Mouse (Mus musculus): Measurements from ENCODE around the gene Sacm1l. TPM values are rescaled to one million over a fixed set of nuclear protein-coding genes. Genes with fewer than 3 reads are reported as not detected.

Sacm1l gene
- total RNA-seq, 2 experiments from 2014 or later, result 25.8 to 30.0 TPM

DNA sequence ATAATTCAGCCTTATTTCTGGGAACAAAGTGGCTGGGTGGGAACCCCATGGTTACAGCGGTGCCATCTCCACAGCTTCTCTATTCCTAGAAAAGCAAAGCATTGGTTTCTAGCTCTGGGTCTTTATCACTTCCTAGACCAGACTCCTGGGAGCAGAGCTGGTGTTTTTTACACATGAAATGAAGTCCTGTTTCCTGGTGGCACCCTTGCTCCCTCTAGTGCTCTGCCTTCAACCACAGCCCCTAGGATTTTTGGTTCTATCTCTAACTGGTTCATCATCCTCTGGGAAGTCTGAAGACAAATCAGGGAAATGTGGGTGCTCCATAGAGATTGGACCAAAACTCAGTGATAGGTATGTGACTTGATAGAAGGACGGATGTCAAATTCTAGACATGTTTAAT lies 22.2 kb upstream of the Sacm1l start:
- DNase-seq (ENCODE audit: low spot score in 2 of 2), result no peak

DNA sequence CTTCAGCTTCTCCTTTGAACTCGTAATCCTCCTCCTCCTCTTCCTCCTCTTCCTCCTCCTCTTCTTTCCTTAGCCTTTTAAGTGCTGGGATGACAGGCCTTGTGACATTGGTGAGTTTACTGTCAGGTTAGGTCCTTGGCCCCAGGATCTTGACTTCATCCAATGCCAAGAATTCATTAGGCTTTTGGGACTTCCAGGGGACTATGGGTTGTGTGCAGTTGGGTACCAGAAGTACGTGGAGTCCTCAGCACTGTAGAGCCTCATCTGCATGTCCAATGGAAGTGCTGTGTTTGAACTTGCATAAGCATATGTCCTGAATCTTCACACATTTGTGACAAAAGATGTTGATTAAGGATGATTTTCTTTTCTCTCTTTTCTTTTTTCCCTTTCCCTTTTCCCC lies 20.6 kb upstream of the Sacm1l start:
- DNase-seq (ENCODE audit: low spot score in 2 of 2), result no peak

GRCm38 (mm10) chr9:123509638-123510604 lies 19.6 kb upstream of the Sacm1l start:
- no peak for DNase-seq (ENCODE audit: low spot score in 2 of 2)

- DNase-seq (ENCODE audit: low spot score in 2 of 2), result no peak
Observed at GRCm38 (mm10) chr9:123510926-123511325, 18.6 kb upstream of the Sacm1l start.

GRCm38 (mm10) chr9:123512482-123512881 lies 17.1 kb upstream of the Sacm1l start:
- no peak for DNase-seq (ENCODE audit: low spot score in 2 of 2)

- DNase-seq (ENCODE audit: low spot score in 2 of 2), result no peak
Observed at GRCm38 (mm10) chr9:123515087-123515486, 14.5 kb upstream of the Sacm1l start.

DNA sequence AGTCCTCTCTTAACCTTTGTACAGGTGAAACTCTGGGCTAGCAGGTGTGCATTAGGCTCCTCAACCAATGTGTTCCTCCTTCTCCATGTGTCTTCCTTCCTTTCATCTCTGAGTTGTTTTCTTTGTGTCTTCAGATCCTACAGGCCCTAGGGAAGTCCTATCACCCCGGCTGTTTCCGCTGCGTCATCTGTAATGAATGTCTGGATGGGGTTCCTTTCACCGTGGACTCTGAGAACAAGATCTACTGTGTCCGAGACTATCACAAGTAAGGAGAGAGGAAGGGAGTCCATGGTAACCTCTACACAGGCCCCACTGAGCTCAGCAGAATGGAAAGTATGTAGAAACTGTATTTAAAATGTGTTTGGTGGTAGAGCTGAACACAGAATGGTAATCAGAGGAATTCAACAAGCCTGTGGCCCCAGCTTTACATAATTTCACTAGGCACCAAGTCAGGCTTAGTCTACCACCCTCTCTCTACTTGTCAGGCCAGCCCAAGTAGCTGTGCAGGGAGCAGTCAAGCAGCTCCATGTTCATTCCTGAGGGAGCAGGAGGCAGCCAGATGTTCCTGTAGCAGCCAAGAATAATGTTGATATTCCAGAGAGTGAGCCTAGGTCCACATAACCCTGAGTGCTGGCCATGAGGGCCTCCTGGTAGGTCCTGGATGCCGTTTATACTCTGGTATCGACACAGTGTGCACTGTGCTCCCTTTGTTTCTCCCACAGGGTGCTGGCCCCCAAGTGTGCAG lies 12.7 kb upstream of the Sacm1l start:
- DNase-seq (ENCODE audit: low spot score in 2 of 2), result no peak

DNA sequence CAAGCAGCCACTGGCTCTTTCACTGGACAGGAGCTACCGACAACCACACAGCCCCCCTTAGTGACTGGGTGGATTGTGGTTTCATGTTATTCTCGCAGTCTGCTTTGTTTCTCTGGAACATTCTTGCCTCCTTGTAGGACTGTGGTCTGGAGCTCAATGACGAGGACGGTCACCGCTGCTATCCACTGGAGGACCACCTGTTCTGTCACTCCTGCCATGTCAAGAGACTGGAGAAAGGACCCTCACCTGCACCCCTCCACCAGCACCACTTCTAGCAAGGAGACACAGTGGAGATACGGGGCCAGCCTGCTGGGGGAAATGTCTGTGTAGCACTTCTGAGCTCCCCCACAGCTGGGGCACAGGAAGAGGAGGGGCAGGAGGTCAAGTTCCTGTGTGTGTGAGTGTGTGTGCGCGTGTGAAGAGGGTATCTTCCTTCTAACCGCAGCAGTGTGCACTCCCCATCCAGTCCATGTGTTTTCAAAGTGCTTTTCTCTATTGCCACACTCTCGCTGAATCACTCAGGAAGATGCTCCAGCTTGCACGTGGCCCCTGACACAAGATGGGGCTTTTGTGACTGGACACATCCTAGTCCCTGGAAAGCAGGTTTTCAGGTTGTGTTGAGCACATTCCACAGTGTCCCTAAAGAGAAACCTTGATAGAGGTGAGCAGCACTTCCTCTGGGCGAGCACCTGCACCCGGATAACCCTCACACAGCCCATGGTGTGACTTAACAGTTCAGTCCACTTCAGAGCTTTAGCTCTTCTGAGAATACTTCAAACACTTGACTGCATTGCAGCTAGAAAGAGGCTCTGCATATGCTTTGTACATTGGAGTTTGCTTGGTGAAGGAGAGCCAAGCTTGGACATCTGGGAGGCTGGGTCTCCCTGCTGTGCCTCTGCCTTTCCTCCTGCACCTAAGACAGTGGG lies 10.3 kb upstream of the Sacm1l start:
- no peak for DNase-seq (ENCODE audit: low spot score in 2 of 2)

DNA sequence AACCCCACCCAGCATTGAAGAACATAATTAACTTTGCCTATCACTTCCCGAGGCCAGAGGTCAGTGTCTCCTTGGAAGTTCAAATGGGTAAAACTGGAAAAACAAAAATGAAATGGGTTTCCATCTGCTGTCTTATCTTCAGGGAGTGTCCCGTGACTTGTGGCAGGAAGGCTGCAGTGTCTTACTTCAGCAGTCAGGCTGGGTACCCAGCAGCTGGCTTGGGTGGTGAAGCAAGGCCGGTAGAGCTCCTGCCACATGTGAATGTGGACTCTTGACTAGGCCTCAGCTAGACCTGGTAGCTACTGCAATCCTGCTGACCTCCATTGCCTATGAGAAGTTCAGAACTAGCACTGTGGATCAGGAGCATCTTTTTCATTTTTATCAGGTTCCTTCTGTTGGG lies 8.8 kb upstream of the Sacm1l start:
- no peak for DNase-seq (ENCODE audit: low spot score in 2 of 2)

- peak in 1 of 2 experiments; percentile 50 for DNase-seq (ENCODE audit: low spot score in 2 of 2)
Observed at GRCm38 (mm10) chr9:123523676-123524075, 5.9 kb upstream of the Sacm1l start.

DNA sequence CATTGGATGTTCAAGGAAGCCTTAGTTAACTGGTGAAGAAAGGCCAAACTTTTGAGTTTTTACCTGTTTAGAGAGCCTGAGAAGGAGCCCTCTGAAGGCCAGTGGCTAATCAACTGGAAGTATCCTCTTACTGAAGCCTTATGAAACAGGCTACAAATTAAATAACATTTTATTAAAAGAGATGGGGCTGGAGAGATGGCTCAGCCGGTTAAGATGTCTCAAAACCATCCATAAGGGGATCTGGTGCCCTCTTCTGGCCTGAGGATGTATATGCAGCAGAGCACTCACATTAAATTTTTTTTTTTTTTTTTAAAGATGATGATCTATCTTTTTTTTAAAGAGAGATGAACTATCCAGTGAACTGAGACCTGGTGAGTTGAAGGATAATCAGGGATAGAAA lies 4.5 kb upstream of the Sacm1l start:
- peak; percentile 34 to 60 for DNase-seq (ENCODE audit: low spot score in 2 of 2)

- no peak for DNase-seq (ENCODE audit: low spot score in 2 of 2)
Observed at GRCm38 (mm10) chr9:123526502-123526901, 3.1 kb upstream of the Sacm1l start.

DNA sequence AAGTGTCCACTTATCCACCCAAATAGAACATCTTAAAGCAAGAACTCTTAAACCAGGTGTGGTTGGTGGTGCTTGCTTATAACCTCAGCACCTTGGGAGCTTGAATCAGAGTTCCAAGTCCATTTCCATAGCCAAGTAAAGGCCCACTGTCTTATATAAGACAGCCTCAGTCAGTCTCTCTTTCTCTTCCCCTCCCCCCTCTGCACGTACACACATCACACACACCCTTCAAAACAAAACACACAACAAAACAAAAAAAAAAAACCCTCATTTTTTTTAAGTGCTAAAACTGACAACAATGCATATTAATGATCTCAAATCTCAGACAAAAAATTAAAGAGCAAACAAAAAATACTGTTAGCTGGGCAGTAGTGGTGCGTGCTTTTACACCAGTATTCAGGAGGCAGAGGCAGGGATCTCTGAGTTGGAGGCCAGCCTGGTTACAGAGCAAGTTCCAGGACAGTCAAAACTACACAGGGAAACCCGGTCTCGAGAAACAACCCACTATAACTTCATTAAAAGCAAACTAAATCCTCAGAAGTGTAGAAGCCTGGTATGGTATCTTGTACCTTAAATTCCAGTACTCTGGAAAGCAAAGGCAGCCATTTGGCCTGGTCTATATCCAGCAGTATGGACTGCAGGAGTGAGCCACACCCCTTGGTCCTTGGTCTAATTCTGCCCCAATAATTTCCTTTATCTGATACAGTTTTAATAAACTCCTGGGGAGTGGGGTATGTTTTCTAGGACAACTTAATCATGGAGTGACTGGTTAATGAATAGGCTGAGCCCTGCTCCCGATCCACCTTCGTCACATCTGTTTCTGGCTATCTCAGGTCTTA lies 1.3 kb upstream of the Sacm1l start:
- no peak for DNase-seq (ENCODE audit: low spot score in 2 of 2)

GRCm38 (mm10) chr9:123528926-123529295 lies 648 bp upstream of the Sacm1l start:
- peak in 1 of 2 experiments; percentile 37 for DNase-seq (ENCODE audit: low spot score in 2 of 2)

DNA sequence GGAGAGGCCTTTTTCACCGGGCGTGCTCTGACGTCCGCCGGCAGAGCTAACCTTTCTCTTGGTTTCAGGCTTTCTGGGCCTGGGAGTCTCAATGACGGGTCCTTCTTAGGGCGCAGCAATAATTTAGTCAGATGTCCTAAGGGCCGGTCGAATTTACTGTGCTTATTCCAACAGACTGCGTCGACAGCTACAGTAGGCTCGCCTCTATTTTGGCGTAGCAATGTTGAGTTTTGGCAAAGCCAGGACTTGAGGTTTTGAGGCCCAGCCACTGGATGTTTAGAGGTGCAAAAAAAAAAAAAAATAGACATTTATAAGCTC lies 558 bp downstream of the Sacm1l start:
- no peak for DNase-seq (ENCODE audit: low spot score in 2 of 2)

GRCm38 (mm10) chr9:123530566-123531130 lies 1.1 kb downstream of the Sacm1l start:
- no peak for DNase-seq (ENCODE audit: low spot score in 2 of 2)

- no peak for DNase-seq (ENCODE audit: low spot score in 2 of 2)
Observed at GRCm38 (mm10) chr9:123531234-123531633, 1.7 kb downstream of the Sacm1l start.

DNA sequence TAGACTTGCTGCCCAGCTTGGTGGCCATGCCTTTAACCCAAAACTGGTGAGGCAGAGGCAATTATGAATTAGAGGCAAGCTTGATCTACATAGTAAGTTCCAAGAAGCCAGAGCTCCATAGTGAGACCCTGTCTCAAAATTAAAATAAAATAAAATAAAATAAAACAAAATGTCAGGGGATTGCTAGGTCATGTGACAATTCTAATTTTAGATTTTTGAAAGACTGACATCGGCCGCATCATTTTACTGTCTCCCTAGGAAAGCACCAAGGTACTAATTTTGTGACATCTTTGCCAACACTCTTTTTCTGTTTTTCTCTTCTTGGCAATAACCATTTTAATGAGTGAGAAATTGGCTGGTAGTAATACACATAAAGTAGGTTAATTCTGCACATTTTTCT lies 7.1 kb downstream of the Sacm1l start:
- DNase-seq (ENCODE audit: low spot score in 2 of 2), result no peak

GRCm38 (mm10) chr9:123538189-123538588 lies 8.6 kb downstream of the Sacm1l start:
- no peak for DNase-seq (ENCODE audit: low spot score in 2 of 2)

GRCm38 (mm10) chr9:123539093-123539492 lies 9.5 kb downstream of the Sacm1l start:
- DNase-seq (ENCODE audit: low spot score in 2 of 2), result no peak

All from gastrocnemius, postnatal 4 days (tissue).